Mouse (Mus musculus) brown adipose tissue, adult 24 weeks (tissue): ENCODE measurements around the gene Olfr171. TPM values are rescaled to one million over a fixed set of nuclear protein-coding genes. Genes with fewer than 3 reads are reported as not detected.
"Not testable (repeated sequence)": the region's sequence is repeated elsewhere in the genome, so short reads cannot be mapped to it uniquely, and the experiment has no call there.

Experiments
- H3K27ac ChIP-seq: fragments of 200-500 bp; replicated peaks from 2 replicates; pipeline ENCODE4 v1.5.1; 2012; ENCODE audit warnings: low read depth, mild to moderate bottlenecking, low read length
- H3K4me1 ChIP-seq: fragments of 200-500 bp; 2 replicates; pipeline ENCODE4 v1.6.1; 2012; ENCODE audit warnings: low read length, mixed read lengths; ENCODE audit not compliant: control insufficient read depth, insufficient read depth, insufficient read length
- H3K4me3 ChIP-seq: fragments of 200-500 bp; 2 replicates; pipeline ENCODE4 v1.5.1; 2012; ENCODE audit warnings: low read depth, mild to moderate bottlenecking, low read length, moderate library complexity; ENCODE audit not compliant: insufficient read depth
- polyA plus RNA-seq: library from polyadenylated mRNA; stranded (reverse); fragments of >200 nt; gene quantifications from 2 replicates; pipeline ENCODE4 v1.2.4, GENCODE M21; 2012; ENCODE audit not compliant: missing spikeins, insufficient read depth, insufficient read length

Gene Olfr171
- not detected in 2 replicates for polyA plus RNA-seq

GRCm38 (mm10) chr16:19629816-19630215, at the start of gene Olfr171:
Gene Olfr171 (minus strand): TSS chr16:19629916.
- no peak within 1 kb of the TSS for H3K4me3 ChIP-seq
- H3K27ac ChIP-seq: no peak within 1 kb of the TSS
- no peaks in the 10 kb centered on the region for H3K4me1 ChIP-seq

DNA sequence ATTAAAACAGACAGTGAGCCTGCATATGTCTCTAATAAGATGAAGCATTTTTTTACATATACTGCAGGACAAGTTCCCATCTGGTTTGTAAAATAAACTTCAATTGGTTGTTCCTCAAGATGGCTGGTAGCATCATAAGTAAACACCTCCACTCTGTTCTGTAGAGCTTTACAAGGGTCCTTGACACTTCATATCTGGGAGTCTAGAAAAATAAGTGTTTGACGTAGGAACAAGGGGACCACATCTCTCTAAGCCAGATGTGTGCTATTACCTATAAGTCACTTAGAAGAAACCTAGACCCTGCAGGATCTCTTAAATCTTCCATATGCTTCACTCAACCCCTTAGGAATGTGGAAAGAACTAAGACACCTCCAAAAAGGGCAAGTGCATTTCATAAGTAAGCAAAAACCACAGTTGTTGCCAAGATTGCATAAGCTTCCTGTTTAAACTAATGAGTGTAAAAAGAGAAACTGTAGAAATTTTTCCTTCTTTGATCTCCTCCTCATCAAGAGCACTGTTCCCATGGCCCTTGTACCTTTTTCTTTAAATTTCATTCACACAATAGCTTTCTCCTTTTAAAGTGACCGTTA, 41.1 kb upstream of the Olfr171 start:
- no peaks in the 10 kb centered on the region for H3K4me1 ChIP-seq
- no peak overlapping the region for H3K27ac ChIP-seq
- H3K4me3 ChIP-seq: no peak overlapping the region

DNA sequence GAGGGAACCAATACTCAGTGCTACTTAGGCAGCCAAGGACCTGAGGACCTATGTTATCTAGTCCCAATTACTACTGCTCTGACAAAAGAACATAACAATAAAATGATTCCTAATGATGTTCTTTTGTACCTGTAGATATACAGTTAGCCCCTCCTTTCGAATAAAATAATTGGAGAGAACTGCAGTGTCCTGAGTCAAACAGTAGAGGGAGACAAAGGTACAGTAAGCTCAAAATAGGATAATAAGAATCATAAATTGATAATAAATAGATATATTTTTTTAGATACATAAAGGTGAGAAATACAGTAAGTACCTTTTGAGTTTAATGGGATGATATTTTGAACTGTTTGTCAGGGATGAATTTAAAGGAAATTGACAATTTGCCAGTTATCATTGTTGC, 36.6 kb upstream of the Olfr171 start:
- H3K4me3 ChIP-seq: no peak overlapping the region
- H3K4me1 ChIP-seq: no peaks in the 10 kb centered on the region
- no peak overlapping the region for H3K27ac ChIP-seq

- H3K4me3 ChIP-seq: not testable (repeated sequence)
Observed at GRCm38 (mm10) chr16:19611782-19612181, 17.9 kb downstream of the Olfr171 start, which contains the start of gene Olfr170. Gene Olfr170 (minus strand): TSS chr16:19611882.

DNA sequence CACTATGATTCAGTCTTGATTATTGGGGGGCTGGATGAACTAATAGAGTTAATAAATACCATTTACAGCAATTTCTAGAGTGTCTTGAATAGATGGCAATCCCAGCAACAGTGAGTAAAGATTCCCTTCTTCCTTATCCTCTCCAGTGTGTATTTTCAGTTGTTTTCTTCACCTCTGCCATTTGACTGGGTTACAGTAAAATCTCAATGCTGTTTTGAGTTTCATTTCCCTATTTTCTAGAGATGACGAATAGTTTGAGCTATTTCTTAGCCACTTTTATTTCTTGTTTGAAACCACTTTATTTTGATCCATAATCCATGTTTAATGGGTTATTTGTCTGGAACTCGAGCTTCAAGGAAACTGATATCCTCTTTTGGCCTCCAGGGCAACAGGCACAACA, 26.6 kb downstream of the Olfr171 start:
- Histone ChIP-seq H3K27ac (no peak overlapping the region), H3K4me1 (no peaks in the 10 kb centered on the region)

More at GRCm38 (mm10) chr16:19611782-19612181, 17.9 kb downstream of the Olfr171 start, which contains the start of gene Olfr170:
- not testable (repeated sequence) for H3K4me1 ChIP-seq, H3K27ac ChIP-seq

More for the DNA sequence above, 26.6 kb downstream of the Olfr171 start:
- H3K4me3 ChIP-seq: no peak overlapping the region

Other genes with a start within 250 kb of the Olfr171 start
- gene Olfr165, start 206.8 kb downstream of the Olfr171 start, polyA plus RNA-seq: not detected in 2 replicates
- gene Olfr166, start 146.2 kb downstream of the Olfr171 start, polyA plus RNA-seq: not detected in 2 replicates
- not detected in 2 replicates for gene Olfr167, start 107.7 kb downstream of the Olfr171 start, polyA plus RNA-seq
- gene Olfr168, start 94.4 kb downstream of the Olfr171 start, polyA plus RNA-seq: not detected in 2 replicates
- not detected in 2 replicates for gene Olfr169, start 58.1 kb downstream of the Olfr171 start, polyA plus RNA-seq
- gene Olfr170, start 18.0 kb downstream of the Olfr171 start, polyA plus RNA-seq: not detected in 2 replicates
- gene Lamp3, start 76.5 kb upstream of the Olfr171 start, polyA plus RNA-seq: not detected in 2 replicates
- gene B3gnt5, start 130.3 kb upstream of the Olfr171 start, polyA plus RNA-seq: not detected in 2 replicates